Mouse (Mus musculus) limb, embryonic 13.5 days (tissue): ENCODE data around the gene Arhgap23. TPM values are rescaled to one million over a fixed set of nuclear protein-coding genes. Genes with fewer than 3 reads are reported as not detected.

Experiments used
- ATAC-seq: fragments of 200-750 bp; cut with Nextera tagmentation; 2 replicates; pipeline ENCODE4 v1.8.0; 2017; ENCODE audit warnings: low read depth, moderate number of reproducible peaks, moderate TSS enrichment; ENCODE audit not compliant: low FRiP score
- H3K27ac ChIP-seq: fragments of 300-500 bp; sonication (generic); 2 replicates; pipeline ENCODE4 v1.5.1; 2015; ENCODE audit warnings: inconsistent platforms, mild to moderate bottlenecking, moderate library complexity
- H3K27me3 ChIP-seq: fragments of 300-500 bp; sonication (generic); 2 replicates; pipeline ENCODE4 v1.6.1; 2015; ENCODE audit warnings: mild to moderate bottlenecking, inconsistent platforms
- H3K36me3 ChIP-seq: fragments of 300-500 bp; sonication (generic); 2 replicates; pipeline ENCODE4 v1.6.1; 2015; ENCODE audit warnings: inconsistent platforms, mild to moderate bottlenecking, moderate library complexity
- H3K4me1 ChIP-seq: fragments of 300-500 bp; sonication (generic); 2 replicates; pipeline ENCODE4 v1.6.1; 2015; ENCODE audit warnings: inconsistent platforms
- H3K4me2 ChIP-seq: fragments of 300-500 bp; sonication (generic); replicated peaks from 2 replicates; pipeline ENCODE4 v1.6.1; 2015; ENCODE audit warnings: inconsistent platforms, mild to moderate bottlenecking, moderate library complexity
- H3K4me3 ChIP-seq: fragments of 300-500 bp; sonication (generic); 2 replicates; pipeline ENCODE4 v1.5.1; 2015; ENCODE audit warnings: moderate library complexity, mild to moderate bottlenecking, inconsistent platforms
- H3K9ac ChIP-seq: fragments of 300-500 bp; sonication (generic); 2 replicates; pipeline ENCODE4 v1.6.1; 2015; ENCODE audit warnings: mild to moderate bottlenecking, inconsistent platforms
- H3K9me3 ChIP-seq: fragments of 300-500 bp; sonication (generic); 2 replicates; pipeline ENCODE4 v1.6.1; 2016; ENCODE audit warnings: inconsistent platforms
- WGBS: fragments of 180-500 bp; shearing (Covaris S2); methylation state at CpG from one replicate; pipeline ENCODE4 v1.1.7; 2015; 5-methylcytosine and 5-hydroxymethylcytosine counted together
- polyA plus RNA-seq: library from polyadenylated mRNA; unstranded; fragments of >200 nt; fragmentation: Nextera tagmentation; extraction: Ambion mirVana; gene quantifications from 2 replicates; pipeline ENCODE4 v1.2.1, GENCODE M21; 2015

Gene Arhgap23
- polyA plus RNA-seq, 1 experiment from 2014 or later, result 7.2 TPM

GRCm38 (mm10) chr11:97439935-97440334 lies 24.6 kb downstream of the Arhgap23 start:
- H3K4me2 ChIP-seq, result peak overlapping the region; percentile 85
- H3K4me1 ChIP-seq, result peaks cover 83% of the 10 kb centered on the region
- 2% methylated on average over 29 of the region's 37 CpGs for WGBS
- H3K9ac ChIP-seq, result peak overlapping the region; percentile 86
- peak overlapping the region; percentile 71 for H3K4me3 ChIP-seq
- H3K27ac ChIP-seq, result peak overlapping the region; percentile 69
- no peaks in the 10 kb centered on the region for H3K9me3 ChIP-seq
- peak; percentile 55 for ATAC-seq
- H3K27me3 ChIP-seq, result peaks cover 20% of the 10 kb centered on the region
- H3K36me3 ChIP-seq, result peaks cover 18% of the 10 kb centered on the region

GRCm38 (mm10) chr11:97440441-97440881 lies 25.1 kb downstream of the Arhgap23 start:
- Histone ChIP-seq H3K4me2 (peak overlapping the region; percentile 85), H3K9ac (peak overlapping the region; percentile 86), H3K9me3 (no peaks in the 10 kb centered on the region), H3K4me3 (peak overlapping the region; percentile 71), H3K27ac (peak overlapping the region; percentile 69), H3K27me3 (peaks cover 20% of the 10 kb centered on the region), H3K4me1 (peaks cover 78% of the 10 kb centered on the region), H3K36me3 (peaks cover 23% of the 10 kb centered on the region)
- ATAC-seq, result peak; percentile 30
- WGBS, result under 1% methylated on average over 34 of the region's 34 CpGs

- WGBS, result 66% methylated on average over 15 of the region's 15 CpGs
Observed at GRCm38 (mm10) chr11:97441036-97441657, 25.8 kb downstream of the Arhgap23 start.

GRCm38 (mm10) chr11:97441658-97442125 lies 26.4 kb downstream of the Arhgap23 start:
- 0 out of 2 replicates have a peak, but pooled peaks have one; percentile 26 for ATAC-seq
- 2% methylated on average over 3 of the region's 3 CpGs for WGBS
- Histone ChIP-seq H3K36me3 (peaks cover 36% of the 10 kb centered on the region), H3K4me1 (peaks cover 66% of the 10 kb centered on the region), H3K9me3 (no peaks in the 10 kb centered on the region), H3K4me3 (peak overlapping the region; percentile 71), H3K27ac (peak overlapping the region; percentile 61; the same call in 1 of the 2 replicates), H3K4me2 (peak overlapping the region; percentile 85), H3K9ac (peak overlapping the region; percentile 46; the same call in 1 of the 2 replicates), H3K27me3 (peaks cover 20% of the 10 kb centered on the region)

More at GRCm38 (mm10) chr11:97441036-97441657, 25.8 kb downstream of the Arhgap23 start:
- H3K36me3 ChIP-seq, result peaks cover 30% of the 10 kb centered on the region
- no peak for ATAC-seq
- peak overlapping the region; percentile 61; the same call in 1 of the 2 replicates for H3K27ac ChIP-seq
- peak overlapping the region; percentile 71 for H3K4me3 ChIP-seq
- H3K9ac ChIP-seq, result peak overlapping the region; percentile 86
- H3K4me1 ChIP-seq, result peaks cover 71% of the 10 kb centered on the region
- H3K27me3 ChIP-seq, result peaks cover 20% of the 10 kb centered on the region
- no peaks in the 10 kb centered on the region for H3K9me3 ChIP-seq
- H3K4me2 ChIP-seq, result peak overlapping the region; percentile 85

- 88% methylated on average over 11 of the region's 11 CpGs for whole genome bisulfite sequencing
- ATAC-seq, result no peak
- peak overlapping the region; percentile 26; the same call in 1 of the 2 replicates for H3K9ac ChIP-seq
- peaks cover 20% of the 10 kb centered on the region for H3K27me3 ChIP-seq
- no peaks in the 10 kb centered on the region for H3K9me3 ChIP-seq
- peaks cover 52% of the 10 kb centered on the region for H3K4me1 ChIP-seq
- H3K36me3 ChIP-seq, result peaks cover 47% of the 10 kb centered on the region
- H3K4me3 ChIP-seq, result no peak overlapping the region; the same call in 1 of the 2 replicates
- H3K4me2 ChIP-seq, result peak overlapping the region; percentile 85
- no peak overlapping the region for H3K27ac ChIP-seq
Observed at GRCm38 (mm10) chr11:97442891-97443675, 27.8 kb downstream of the Arhgap23 start.

- 85% methylated on average over 6 of the region's 6 CpGs for WGBS
- Histone ChIP-seq H3K4me3 (no peak overlapping the region), H3K4me1 (peaks cover 43% of the 10 kb centered on the region), H3K27me3 (0 out of 2 replicates have a peak, but pooled peaks cover 5% of the 10 kb centered on the region), H3K9me3 (no peaks in the 10 kb centered on the region), H3K9ac (no peak overlapping the region), H3K4me2 (no peak overlapping the region), H3K27ac (no peak overlapping the region), H3K36me3 (peaks cover 63% of the 10 kb centered on the region)
- ATAC-seq, result no peak
Observed at GRCm38 (mm10) chr11:97445596-97445995, 30.3 kb downstream of the Arhgap23 start.

- WGBS, result 62% methylated on average over 4 of the region's 4 CpGs
- peaks cover 63% of the 10 kb centered on the region for H3K36me3 ChIP-seq
- no peak overlapping the region for H3K4me3 ChIP-seq
- H3K4me2 ChIP-seq, result no peak overlapping the region
- H3K9me3 ChIP-seq, result no peaks in the 10 kb centered on the region
- no peak overlapping the region for H3K9ac ChIP-seq
- H3K27me3 ChIP-seq, result 0 out of 2 replicates have a peak, but pooled peaks cover 5% of the 10 kb centered on the region
- no peak for ATAC-seq
- H3K27ac ChIP-seq, result no peak overlapping the region
- peaks cover 43% of the 10 kb centered on the region for H3K4me1 ChIP-seq
Observed at GRCm38 (mm10) chr11:97445999-97446511, 30.7 kb downstream of the Arhgap23 start.

- Histone ChIP-seq H3K4me2 (no peak overlapping the region), H3K9me3 (no peaks in the 10 kb centered on the region), H3K9ac (no peak overlapping the region), H3K4me3 (no peak overlapping the region), H3K4me1 (peaks cover 34% of the 10 kb centered on the region), H3K27me3 (no peaks in the 10 kb centered on the region), H3K27ac (no peak overlapping the region), H3K36me3 (peaks cover 81% of the 10 kb centered on the region)
- WGBS, result 82% methylated on average over 7 of the region's 7 CpGs
- no peak for ATAC-seq
Observed at GRCm38 (mm10) chr11:97447979-97448378, 32.6 kb downstream of the Arhgap23 start.

GRCm38 (mm10) chr11:97448611-97449394 lies 33.5 kb downstream of the Arhgap23 start:
- Histone ChIP-seq H3K9me3 (no peaks in the 10 kb centered on the region), H3K4me3 (no peak overlapping the region), H3K27me3 (no peaks in the 10 kb centered on the region), H3K4me2 (no peak overlapping the region), H3K27ac (peak overlapping the region; percentile 78; the same call in 1 of the 2 replicates), H3K4me1 (peaks cover 35% of the 10 kb centered on the region), H3K9ac (no peak overlapping the region), H3K36me3 (peaks cover 83% of the 10 kb centered on the region)
- 90% methylated on average over 11 of the region's 11 CpGs for WGBS
- ATAC-seq, result no peak

- H3K9ac ChIP-seq, result peak overlapping the region; percentile 71
- 12% methylated on average over 15 of the region's 15 CpGs for WGBS
- H3K36me3 ChIP-seq, result peaks cover 82% of the 10 kb centered on the region
- H3K9me3 ChIP-seq, result no peaks in the 10 kb centered on the region
- H3K27ac ChIP-seq, result peak overlapping the region; percentile 86
- H3K27me3 ChIP-seq, result no peaks in the 10 kb centered on the region
- peak; percentile 92 for ATAC-seq
- H3K4me3 ChIP-seq, result peak overlapping the region; percentile 56
- H3K4me2 ChIP-seq, result peak overlapping the region; percentile 82
- peaks cover 35% of the 10 kb centered on the region for H3K4me1 ChIP-seq
Observed at GRCm38 (mm10) chr11:97449601-97450293, 34.4 kb downstream of the Arhgap23 start.
